Mouse (Mus musculus) telencephalon, adult 2 months (tissue): ENCODE data around the gene Ak7.

Source experiments
- DNase-seq: peaks from one replicate; pipeline ENCODE4 v3.0.0-alpha.2; 2011; ENCODE audit warnings: low read depth, low spot score

Ak7 gene

DNA sequence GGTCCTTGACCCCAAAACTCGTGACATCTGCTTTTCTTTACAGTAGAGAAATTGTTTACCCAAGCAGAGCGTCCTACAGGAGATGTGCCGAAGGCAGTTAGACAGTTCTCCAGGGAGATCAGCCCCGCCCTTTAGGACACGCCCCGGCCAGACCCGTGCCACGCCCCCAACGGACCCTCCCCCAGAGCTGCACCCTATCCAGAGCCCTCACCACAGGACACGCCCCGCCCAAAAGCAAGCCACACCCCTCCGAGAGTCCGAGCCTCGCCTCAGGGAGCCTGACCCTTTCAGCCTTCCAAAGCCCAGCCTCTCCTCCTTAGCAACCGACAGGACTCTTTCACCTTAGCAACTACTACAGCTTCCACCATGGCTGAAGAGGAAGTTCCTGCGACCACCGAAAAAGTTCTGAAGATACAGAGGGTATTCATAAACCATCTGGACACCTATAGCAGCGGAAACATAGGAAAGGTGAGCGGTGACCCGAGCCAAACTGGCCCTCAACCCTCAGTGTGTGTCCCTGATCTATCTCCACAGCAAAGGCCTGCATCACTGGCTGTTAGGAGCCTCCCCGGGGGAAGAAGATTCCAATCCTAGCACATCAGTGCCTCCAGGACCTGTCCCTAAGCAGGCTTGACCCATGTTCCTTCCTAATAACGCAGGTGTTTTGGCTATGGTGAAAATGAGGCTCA is at the start of gene Ak7:
Gene Ak7, plus strand, starts transcription at position 178 of the 689 bp plus-strand sequence.
- no peak for DNase-seq

DNA sequence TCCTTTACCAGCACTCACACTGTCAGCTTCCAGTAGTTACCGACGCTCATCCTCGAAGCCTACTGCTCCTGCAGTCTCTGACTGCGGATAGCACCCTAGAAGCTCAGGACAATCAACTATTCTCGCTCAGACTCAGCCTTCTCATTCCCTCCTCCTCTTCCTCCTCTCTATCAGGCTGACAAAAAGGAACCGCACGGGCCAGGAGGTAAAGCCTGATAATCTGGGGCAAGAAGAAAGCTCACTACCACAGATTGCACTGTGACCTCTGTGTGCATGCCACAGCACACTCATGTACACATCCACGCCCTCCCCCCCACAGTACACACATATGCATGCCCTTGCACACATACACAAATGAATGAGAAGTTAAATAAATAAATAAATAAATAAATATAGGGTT is 29.5 kb upstream of the Ak7 start:
- no peak for DNase-seq

DNA sequence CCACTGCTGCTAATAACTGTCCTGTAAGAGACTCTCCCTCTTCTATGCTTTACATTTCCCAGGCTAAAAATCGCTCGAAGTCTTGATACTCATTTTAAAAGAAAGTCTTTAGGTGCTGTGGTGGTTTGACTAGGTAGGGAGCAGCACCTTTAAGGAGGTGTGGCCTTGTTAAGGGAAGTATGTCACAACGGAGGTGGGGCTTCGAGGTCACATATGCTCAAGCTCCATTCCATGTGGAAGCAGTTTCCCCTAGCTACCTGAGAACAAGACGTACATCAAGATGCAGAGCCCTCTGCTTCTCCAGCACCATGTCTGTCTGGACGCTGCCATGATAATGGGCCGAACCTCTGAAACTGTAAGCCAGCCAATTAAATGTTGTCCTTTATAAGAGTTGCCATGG is 27.6 kb upstream of the Ak7 start:
- DNase-seq: no peak

DNA sequence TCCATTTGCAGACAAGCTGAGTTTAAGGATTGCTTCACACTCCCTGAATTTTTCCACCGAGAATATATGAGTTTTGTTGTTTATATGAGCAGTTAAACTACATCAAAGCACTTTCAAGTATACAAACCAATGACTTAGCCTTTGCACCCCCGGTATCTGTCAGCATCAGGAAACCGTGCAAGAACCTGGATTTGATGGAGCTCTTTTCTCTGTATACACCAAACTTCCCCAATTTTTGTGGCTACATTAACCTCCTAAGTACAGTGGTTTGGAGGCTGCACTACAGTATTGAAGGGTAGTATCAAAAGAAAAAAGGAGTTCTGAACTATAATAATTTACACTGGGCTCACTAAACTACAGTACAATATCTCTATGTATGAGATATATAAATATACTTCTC is 27.0 kb upstream of the Ak7 start:
- no peak for DNase-seq

DNA sequence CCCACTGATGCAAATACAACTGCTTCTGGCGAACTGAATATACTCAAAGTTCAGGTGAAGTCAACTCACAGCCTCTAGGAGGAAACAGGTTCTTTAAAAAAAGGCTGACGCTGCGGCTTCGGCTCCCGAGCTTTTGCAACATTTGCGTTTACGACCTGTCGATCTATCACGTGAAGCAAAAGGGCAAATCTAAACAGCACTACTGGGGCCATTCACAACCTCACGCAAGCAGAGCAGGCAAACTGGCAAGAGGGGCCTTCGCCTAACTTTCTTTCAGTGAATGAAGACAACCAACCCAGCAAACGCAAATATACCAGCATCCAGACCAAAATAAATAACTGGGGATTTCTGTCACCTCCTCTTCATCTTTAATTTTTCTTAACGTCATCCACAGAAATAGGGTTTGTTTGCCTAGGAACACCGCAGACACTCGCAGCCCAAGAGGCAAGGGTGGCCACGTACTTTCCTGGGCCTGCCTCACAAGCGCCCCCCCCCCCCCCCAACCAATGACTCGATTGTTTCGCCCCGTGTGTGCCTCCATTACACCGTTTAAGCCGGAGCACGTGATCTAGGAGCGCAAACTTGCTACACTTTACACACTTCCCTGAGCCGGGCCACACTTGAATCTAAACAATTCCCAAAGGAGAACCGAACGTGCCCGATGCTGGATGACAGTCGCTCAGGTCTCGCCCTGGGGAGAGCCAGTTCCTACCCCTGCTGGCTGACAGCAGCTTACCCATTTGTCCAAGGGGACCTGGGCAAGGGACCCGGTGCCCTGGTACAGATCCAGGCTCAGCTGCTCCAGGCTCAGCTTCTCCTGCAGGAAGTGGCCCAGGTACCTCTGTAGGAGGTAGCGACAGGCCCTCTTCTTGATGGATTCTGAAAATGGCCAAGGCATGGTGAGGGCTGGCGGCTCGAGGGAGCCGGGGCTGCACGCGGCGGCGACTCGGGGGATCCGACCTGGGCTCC is 21.6 kb upstream of the Ak7 start, which contains the start of gene Gskip:
Gene Gskip, plus strand, starts transcription at position 897 of the 969 bp plus-strand sequence.
- DNase-seq: no peak

DNA sequence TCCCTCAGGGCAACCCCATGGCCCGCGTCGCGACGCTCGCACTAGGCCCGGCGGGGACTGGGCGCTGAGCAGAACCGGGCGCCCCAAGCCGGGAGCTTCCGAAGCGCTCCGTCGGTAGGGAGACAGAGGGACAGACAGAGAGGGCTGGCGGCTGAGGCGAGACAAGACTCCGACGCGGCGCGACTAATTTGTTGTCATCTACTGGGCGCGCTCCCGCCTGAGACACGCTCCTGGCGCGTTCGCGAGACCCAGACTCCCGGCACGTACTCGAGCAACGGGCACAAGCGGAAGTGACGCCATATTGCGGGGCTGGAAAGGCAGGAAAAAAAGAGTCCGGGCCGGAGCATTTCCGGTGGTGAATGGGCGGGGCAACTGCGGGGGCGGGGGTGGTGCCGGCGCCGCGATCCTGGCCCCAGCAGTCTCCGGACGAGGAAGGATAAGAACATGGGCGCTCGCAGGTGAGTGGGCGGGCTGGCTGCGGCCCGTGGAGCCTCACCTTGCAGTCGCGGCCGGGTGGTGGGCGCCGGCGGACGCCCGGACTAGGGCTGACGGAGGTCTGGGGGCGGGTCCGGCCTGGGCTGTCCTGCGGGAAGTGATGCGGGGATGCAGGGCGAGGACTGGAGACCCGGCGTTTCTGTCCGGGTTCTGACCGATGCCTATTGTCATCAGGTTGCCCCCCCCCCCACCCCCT is 20.6 kb upstream of the Ak7 start, which contains the start of gene Atg2b:
Gene Atg2b, minus strand, starts transcription at position 211 of the 691 bp plus-strand sequence.
- peak; percentile 94 for DNase-seq

DNA sequence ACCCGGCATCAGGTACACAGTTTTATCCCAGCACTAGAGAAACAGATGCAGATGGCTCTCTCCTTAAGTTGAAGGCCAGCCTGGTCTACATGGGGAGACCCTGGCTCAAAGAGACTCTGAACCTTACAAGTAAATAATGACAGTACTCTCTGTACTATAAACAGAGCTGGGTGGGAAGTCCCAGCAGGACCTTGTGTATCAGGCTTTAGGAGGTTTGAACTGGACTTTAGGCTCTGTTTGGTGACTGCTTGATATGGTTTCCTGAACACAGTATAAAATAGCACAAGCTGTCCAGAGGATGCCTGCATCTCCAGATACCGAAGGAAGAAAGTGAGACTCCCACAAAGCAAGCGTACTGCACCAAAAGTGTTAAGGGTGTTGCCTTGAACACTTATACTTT is 19.0 kb upstream of the Ak7 start:
- no peak for DNase-seq

DNA sequence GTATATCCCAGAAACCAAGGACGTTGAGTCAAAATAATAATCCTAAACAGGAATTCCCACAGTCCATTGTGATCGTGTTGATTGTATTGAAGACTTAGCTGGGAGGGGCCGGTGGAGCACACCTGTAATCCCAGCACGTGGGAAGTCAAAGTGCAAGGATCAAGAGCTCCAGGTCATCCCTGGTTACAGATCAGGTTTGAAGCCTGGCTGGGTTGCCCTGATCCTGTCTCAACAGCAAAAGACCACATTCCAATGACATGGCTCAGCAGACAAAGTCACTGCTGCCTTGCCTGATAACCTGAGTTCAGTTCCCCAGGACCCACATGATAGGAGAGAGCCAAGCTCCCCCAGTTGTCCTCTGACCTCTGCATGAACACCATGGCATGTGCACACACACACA is 18.4 kb upstream of the Ak7 start:
- DNase-seq: no peak

DNA sequence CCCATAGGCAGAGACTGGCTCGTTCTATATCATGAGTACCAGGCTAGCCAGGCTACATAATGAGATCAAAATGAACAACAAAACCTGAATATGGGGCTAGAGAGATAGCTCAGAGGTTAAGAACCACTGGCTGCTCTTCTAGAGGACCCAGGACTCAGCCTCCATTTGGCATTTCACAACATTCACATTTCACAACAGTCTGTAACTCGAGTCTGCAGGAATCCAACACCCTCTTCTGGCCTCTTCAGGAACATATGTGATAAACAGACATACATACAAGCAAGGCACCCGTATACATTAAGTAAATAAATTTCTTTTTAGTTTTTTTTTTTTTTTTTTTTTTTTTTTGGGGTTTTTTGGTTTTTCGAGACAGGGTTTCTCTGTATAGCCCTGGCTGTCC is 17.2 kb upstream of the Ak7 start:
- DNase-seq: no peak

DNA sequence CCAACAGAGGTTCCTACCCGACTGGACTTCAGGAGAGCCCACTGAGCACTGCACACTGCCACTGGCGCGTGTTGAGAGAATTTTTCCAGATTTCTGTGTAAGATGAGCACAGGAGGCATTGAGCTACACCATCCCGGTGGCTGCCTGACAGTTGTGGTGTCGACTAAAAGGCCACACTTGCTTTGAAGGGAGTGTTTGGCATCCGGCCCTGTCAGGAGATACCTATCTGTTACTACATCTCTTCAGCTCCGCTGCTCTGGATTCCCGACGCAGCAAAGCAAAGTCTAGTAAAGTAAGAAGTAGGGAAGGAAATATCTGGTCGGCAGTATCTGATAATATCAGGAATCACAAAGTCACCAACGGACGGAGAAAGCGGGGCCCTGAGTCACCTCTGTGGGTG is 16.3 kb upstream of the Ak7 start:
- no peak for DNase-seq

DNA sequence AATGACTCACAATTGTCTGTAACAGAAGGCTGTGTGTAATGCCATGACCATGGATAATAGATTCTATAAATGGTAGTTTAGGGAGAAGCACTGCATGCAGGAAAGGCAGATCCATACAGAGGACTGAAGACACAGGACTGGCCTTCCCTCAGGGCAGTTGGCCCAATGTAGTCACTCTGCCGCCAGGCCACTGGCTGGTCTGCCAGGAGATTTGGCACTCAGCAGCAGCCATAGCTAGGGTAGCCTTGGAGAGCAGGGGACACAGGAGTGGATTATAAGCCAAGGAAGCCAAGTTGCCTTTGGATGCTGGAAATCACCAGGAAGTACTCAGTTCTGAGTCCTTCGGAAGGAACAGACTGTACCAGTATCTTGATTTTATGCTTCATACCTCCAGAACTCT is 11.8 kb upstream of the Ak7 start:
- DNase-seq: no peak

DNA sequence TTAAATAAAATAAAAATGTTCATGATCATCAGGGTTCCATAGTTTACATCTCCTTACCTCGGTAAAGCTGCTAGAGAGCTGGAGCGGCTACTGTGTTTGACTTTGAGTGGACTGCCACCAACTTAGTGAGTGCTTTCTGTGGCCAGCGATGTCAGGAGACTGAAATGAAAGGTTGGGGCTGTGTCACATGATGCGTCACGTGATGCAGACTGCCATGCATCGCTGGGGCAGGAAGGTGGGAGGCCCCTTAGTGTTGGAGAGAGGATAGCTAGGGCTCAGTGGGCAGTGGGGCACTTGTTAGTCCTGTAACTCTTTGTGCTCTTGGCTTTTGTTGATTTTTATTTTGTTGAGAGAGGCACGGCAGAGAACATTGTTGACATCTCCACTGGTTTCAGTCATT is 9.9 kb upstream of the Ak7 start:
- DNase-seq: no peak

DNA sequence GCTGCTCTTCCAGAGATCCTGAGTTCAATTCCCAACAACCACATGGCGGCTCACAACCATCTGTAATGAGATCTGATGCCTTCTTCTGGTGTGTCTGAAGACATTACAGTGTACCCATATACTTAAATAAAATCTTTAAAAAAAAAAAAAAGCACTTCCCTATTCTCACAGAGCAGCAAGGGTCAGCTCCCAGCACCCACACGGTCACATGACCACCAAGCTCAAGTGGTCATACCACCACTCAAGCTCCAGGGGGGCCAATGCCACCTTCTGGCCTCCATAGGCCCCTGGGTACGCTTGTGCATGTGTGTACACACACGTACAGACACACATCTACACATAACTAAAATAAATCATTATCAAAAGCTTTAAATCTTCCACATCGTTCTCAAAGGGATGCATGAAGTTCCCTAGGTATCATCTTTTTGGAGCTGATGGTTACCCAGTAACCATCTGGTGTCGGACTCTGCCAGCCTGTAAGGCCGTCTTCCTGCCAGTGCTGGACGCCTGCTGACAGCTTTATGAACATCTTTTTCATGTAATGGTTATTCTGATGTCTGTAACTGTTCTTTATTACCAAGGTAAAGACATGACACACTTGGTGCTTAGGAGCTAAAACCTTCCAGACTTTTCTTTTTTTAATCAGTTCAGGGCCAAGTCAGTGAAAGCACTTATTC is 8.5 kb upstream of the Ak7 start:
- no peak for DNase-seq

DNA sequence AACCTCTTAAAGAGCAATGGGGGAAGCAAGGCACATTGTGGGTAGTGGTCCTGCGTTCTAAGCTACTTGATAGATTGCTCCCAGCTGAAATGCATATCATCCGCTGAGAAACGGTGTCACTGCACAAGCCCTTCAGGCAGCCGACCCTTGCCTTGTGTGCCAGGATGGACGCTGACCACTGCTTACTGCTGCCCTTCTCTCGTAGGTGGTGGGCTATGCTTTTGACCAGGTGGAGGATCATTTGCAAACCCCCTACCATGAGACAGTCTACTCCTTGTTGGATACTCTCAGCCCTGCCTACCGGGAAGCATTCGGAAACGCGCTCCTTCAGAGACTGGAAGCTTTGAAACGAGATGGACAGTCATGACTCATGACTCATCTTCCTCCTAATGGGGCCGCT is 5.3 kb upstream of the Ak7 start:
- DNase-seq: no peak

DNA sequence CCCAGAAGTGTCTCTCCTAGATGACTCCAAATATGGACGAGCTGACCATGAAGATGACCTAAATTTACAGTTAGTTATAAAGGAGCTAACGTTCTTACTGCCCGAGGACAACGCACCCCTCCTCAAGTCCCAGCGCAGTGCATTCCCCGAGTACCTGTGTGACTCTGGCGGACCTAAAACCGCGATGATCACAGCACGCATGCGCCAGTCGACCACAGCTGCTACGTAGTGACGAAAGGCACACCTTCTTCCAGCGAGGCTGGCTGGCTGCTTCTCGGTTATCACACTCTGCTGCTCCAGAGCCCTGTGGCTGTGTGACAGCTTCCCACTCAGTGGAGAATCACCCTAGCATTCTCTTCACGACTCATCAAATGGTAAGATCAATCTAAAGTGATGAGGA is 12.8 kb downstream of the Ak7 start:
- DNase-seq: no peak

DNA sequence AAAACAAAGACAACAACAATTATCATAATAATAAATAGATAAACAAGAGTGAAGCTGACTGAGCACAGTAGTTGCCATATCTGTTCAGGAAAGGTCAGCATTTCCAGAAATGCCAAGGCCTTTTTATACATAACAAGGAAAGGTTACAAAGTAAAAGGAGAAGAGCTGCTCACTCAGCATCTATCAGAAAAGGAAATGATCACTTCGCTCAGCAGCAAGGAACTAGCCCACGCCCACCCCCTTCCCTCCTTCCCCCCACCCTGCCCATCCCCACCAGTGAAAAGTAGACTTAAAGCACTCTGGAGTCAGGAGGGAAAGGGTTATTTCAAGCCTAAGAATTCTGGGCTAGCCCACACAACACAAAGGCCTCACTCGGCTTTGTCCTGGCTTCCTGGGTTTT is 14.4 kb downstream of the Ak7 start:
- DNase-seq: no peak

DNA sequence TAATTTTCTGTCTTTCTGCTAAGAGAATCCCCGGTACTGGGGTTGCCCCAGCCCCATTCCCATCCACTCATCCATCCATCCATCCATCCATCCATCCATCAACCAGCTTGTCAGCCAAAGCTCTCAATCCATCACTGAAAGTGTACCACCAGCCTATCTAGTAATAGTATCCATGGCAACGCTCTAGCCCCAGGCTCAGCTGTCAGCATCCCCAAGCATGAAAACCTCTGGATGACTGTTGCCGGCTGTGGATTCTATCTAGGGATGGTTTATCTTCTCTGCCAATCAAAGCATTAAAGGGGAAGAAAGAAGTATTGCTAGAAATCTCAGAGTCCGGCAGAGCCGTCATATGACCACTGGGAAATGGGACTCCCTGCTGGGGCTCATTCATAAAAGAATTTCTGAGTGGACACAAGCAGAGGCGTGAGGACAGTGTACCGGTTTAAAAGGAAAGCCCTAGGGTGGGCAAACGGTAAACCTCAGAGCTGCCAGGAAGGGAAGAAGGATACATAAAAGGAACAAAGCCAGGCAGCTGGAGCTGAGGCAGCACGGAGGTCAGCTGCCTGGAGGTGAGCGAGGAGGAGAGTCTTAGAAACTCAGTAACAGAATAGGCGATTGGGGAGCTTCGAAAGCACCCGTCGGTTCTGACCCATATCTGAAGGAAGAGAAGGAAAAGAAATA is 15.8 kb downstream of the Ak7 start:
- DNase-seq: no peak

DNA sequence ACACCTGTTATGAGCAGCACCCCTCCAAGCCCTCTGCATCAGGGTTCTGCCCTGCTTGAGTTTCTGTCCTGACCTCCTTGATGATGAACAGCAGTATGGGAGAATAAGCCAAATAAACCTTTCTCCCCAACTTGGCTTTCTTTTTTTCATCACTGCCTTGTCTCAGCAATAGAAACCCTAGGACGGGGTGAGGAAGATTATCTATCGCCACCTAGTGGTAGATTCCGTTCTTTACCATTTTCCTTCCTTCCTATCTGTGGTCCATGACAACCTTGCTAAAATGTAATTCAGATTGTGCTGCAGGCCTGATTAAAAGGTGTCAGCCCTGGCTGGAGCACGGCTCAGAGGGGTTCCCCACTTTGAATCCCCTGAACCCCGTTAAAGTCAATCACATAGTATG is 16.9 kb downstream of the Ak7 start:
- peak; percentile 42 for DNase-seq

DNA sequence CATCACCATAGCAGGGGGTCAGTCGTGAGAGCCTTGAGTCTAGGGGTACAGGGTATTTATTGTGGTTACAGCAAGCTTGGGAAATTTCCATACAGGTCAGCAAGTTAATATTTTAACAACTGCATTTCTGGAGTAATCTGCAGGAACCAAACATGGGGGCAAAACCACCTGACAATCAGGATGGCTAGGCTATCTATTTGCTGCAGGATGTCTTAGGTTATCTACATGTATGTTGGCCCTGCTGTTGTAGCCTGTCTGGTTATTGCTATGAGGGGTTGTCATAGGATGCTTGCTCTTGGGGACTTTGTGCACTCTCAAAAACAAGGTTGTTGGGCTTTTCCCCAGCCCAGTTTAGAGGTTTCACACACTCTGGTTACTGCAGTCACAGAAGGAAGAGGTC is 18.8 kb downstream of the Ak7 start:
- no peak for DNase-seq

DNA sequence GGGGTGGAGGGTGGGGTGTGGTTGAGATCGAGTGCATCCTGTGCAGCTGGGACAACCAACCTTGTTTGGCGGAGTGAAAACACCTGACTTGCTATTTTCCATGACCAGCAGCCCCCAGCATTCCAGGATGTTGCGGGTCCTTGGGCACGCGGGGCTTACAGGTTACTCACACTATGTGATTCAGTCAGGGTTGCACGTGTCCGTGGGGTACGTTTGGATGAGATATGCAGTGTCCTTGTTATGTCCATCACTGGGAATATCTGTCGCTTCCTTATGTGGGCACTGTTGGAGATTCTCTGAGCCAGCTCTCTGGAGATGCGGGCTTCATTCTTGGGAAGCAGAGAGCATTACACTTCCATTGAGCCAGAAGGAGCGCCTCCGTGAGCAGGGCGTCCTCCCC is 20.0 kb downstream of the Ak7 start:
- no peak for DNase-seq

DNA sequence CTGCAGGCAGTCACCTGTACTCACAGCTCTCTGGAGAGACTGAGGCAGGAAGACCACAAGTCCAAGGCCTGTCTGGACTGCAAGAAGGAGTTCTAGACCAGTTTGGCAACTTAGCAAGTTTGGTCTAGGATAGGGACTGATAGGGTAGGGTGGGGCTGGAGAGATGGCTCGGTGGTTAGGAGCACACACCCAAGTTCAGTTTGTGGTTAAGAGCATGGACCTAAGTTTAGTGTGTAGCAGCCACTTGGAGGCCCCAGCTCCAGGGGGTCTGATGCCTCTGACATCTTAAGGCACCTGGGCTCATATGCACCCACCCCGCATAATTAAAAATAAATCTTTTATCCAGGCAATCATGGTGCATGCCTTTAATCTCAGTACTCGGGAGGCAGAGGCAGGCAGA is 21.5 kb downstream of the Ak7 start:
- no peak for DNase-seq
